Mouse (Mus musculus) myocyte (in vitro differentiated cells): ENCODE results near the gene Iqcf6. TPM values are rescaled to one million over a fixed set of nuclear protein-coding genes. Genes with fewer than 3 reads are reported as not detected.
"Not testable (repeated sequence)": the region's sequence is repeated elsewhere in the genome, so short reads cannot be mapped to it uniquely, and the experiment has no call there.

Source experiments
- H3K27me3 ChIP-seq: one replicate; pipeline ENCODE4 v1.6.1; 2011; ENCODE audit not compliant: control insufficient read depth, insufficient read depth, insufficient read length
- H3K36me3 ChIP-seq: one replicate; pipeline ENCODE4 v1.6.1; 2011; ENCODE audit not compliant: control insufficient read depth, insufficient read depth
- H3K4me2 ChIP-seq: one replicate; pipeline ENCODE4 v1.6.1; 2011; ENCODE audit warnings: low read depth, control low read depth
- H3K4me3 ChIP-seq: one replicate; pipeline ENCODE4 v1.5.1; 2011; ENCODE audit warnings: mild to moderate bottlenecking, control low read depth, moderate library complexity
- H3K79me2 ChIP-seq: one replicate; pipeline ENCODE4 v1.6.1; 2011; ENCODE audit not compliant: control insufficient read depth, insufficient read depth
- H3ac ChIP-seq: one replicate; pipeline ENCODE4 v1.6.1; 2011; ENCODE audit not compliant: control insufficient read depth, insufficient read length
- CEBPB ChIP-seq: IDR thresholded peaks from 2 replicates; pipeline ENCODE4 v1.6.1; 2011; ENCODE audit warnings: mild to moderate bottlenecking, moderate library complexity; ENCODE audit not compliant: poor library complexity, insufficient read depth, severe bottlenecking
- E2F4 ChIP-seq: IDR thresholded peaks from one replicate; pipeline ENCODE4 v1.6.1; 2011; ENCODE audit warnings: mild to moderate bottlenecking, control low read depth, moderate library complexity; ENCODE audit not compliant: insufficient read depth
- MAX ChIP-seq: IDR thresholded peaks from one replicate; pipeline ENCODE4 v1.6.1; 2011; ENCODE audit warnings: low read depth, mild to moderate bottlenecking, control low read depth
- MYOD1 ChIP-seq, 3 experiments: IDR thresholded peaks; one replicate each; pipeline ENCODE4 v1.6.1; 2011; ENCODE audit warnings: control low read depth in 2 of 3, low read depth in 2 of 3, mild to moderate bottlenecking in 2 of 3, moderate library complexity in 1 of 3; ENCODE audit not compliant: insufficient read length in 2 of 3, control insufficient read depth in 1 of 3
- MYOG ChIP-seq, 3 experiments: IDR thresholded peaks; one replicate each; pipeline ENCODE4 v1.6.1; 2011; ENCODE audit warnings: control low read depth in 2 of 3, low read depth in 2 of 3, mild to moderate bottlenecking in 2 of 3; ENCODE audit not compliant: insufficient read length in 2 of 3, control insufficient read depth in 1 of 3, insufficient read depth in 1 of 3
- POLR2A ChIP-seq: IDR thresholded peaks from one replicate; pipeline ENCODE4 v1.6.1; 2011; ENCODE audit warnings: low read depth, mild to moderate bottlenecking, control low read depth, moderate library complexity; ENCODE audit not compliant: insufficient read length
- POLR2AphosphoS2 ChIP-seq: IDR thresholded peaks from one replicate; pipeline ENCODE4 v1.6.1; 2011; ENCODE audit warnings: low read depth, control low read depth; ENCODE audit not compliant: insufficient read length
- REST ChIP-seq: IDR thresholded peaks from one replicate; pipeline ENCODE4 v1.6.1; 2011; ENCODE audit warnings: mild to moderate bottlenecking, control low read depth, moderate library complexity; ENCODE audit not compliant: insufficient read depth, insufficient read length
- SRF ChIP-seq: IDR thresholded peaks from one replicate; pipeline ENCODE4 v1.6.1; 2011; ENCODE audit warnings: low read depth; ENCODE audit not compliant: control insufficient read depth, insufficient read length
- TCF12 ChIP-seq: IDR thresholded peaks from one replicate; pipeline ENCODE4 v1.6.1; 2011; ENCODE audit warnings: mild to moderate bottlenecking, control low read depth; ENCODE audit not compliant: poor library complexity, insufficient read depth, severe bottlenecking
- TCF3 ChIP-seq: IDR thresholded peaks from one replicate; pipeline ENCODE4 v1.6.1; 2011; ENCODE audit warnings: low read depth, control low read depth; ENCODE audit not compliant: insufficient read length
- USF1 ChIP-seq: IDR thresholded peaks from one replicate; pipeline ENCODE4 v1.6.1; 2011; ENCODE audit warnings: low read depth, mild to moderate bottlenecking, control low read depth, moderate library complexity
- polyA plus RNA-seq: library from polyadenylated mRNA; unstranded; fragments of >200 nt; fragmentation: generic; extraction: Trizol; gene quantifications from one replicate; pipeline ENCODE4 v1.2.1, GENCODE M21; 2012; ENCODE audit warnings: missing spikeins

Gene Iqcf6
- polyA plus RNA-seq, 1 experiment: not detected

- peaks cover 47% of the 10 kb centered on the region for H3K27me3 ChIP-seq
- H3K4me2 ChIP-seq: no peak overlapping the region
- no peaks in the 10 kb centered on the region for H3K36me3 ChIP-seq
- H3ac ChIP-seq: no peak overlapping the region
- H3K79me2 ChIP-seq: no peaks in the 10 kb centered on the region
- TF ChIP-seq E2F4: no peak
- no peak for TF ChIP-seq REST
- H3K4me3 ChIP-seq: no peak overlapping the region
Measured at GRCm38 (mm10) chr9:106614616-106615015, 11.8 kb upstream of the Iqcf6 start.

GRCm38 (mm10) chr9:106616306-106616705, 10.1 kb upstream of the Iqcf6 start:
- Histone ChIP-seq H3K4me3 (no peak overlapping the region), H3K79me2 (no peaks in the 10 kb centered on the region), H3K36me3 (no peaks in the 10 kb centered on the region), H3ac (no peak overlapping the region), H3K27me3 (peaks cover 47% of the 10 kb centered on the region), H3K4me2 (no peak overlapping the region)
- no peak for TF ChIP-seq MYOD1 (IDR thresholded peaks at IDR 0.05; ENCODE audit: control insufficient read depth in 1 of 3, insufficient read length in 2 of 3, low read depth in 2 of 3)
- TF ChIP-seq POLR2AphosphoS2: no peak
- no peak for TF ChIP-seq POLR2A
- no peak for TF ChIP-seq SRF
- no peak for TF ChIP-seq CEBPB
- TF ChIP-seq E2F4: no peak
- TF ChIP-seq TCF12: no peak
- TF ChIP-seq REST: no peak
- no peak for TF ChIP-seq MYOG (IDR thresholded peaks at IDR 0.05; ENCODE audit: control insufficient read depth in 1 of 3, insufficient read depth in 1 of 3, insufficient read length in 2 of 3, low read depth in 2 of 3)
- TF ChIP-seq MAX: no peak
- no peak for TF ChIP-seq TCF3
- TF ChIP-seq USF1: no peak

- TF ChIP-seq POLR2AphosphoS2 (no peak), POLR2A (no peak), MYOG (IDR thresholded peaks at IDR 0.05; ENCODE audit: control insufficient read depth in 1 of 3, insufficient read depth in 1 of 3, insufficient read length in 2 of 3, low read depth in 2 of 3) (no peak), MYOD1 (IDR thresholded peaks at IDR 0.05; ENCODE audit: control insufficient read depth in 1 of 3, insufficient read length in 2 of 3, low read depth in 2 of 3) (no peak), CEBPB (no peak), SRF (no peak), USF1 (no peak)
- Histone ChIP-seq H3K4me3 (no peak overlapping the region), H3ac (no peak overlapping the region), H3K36me3 (no peaks in the 10 kb centered on the region), H3K79me2 (no peaks in the 10 kb centered on the region), H3K4me2 (no peak overlapping the region), H3K27me3 (peaks cover 46% of the 10 kb centered on the region)
Measured at GRCm38 (mm10) chr9:106617496-106617895, 8.9 kb upstream of the Iqcf6 start.

GRCm38 (mm10) chr9:106627796-106628195, 1.4 kb downstream of the Iqcf6 start:
- not testable (repeated sequence) for H3K4me2 ChIP-seq, H3K79me2 ChIP-seq, H3ac ChIP-seq, H3K36me3 ChIP-seq, H3K4me3 ChIP-seq
- peaks cover 12% of the 10 kb centered on the region for H3K27me3 ChIP-seq

GRCm38 (mm10) chr9:106632185-106632584, 5.8 kb downstream of the Iqcf6 start:
- H3K79me2 ChIP-seq: no peaks in the 10 kb centered on the region
- no peak overlapping the region for H3K4me3 ChIP-seq
- no peak overlapping the region for H3ac ChIP-seq
- TF ChIP-seq POLR2A (no peak), MAX (no peak), REST (no peak), MYOG (IDR thresholded peaks at IDR 0.05; ENCODE audit: control insufficient read depth in 1 of 3, insufficient read depth in 1 of 3, insufficient read length in 2 of 3, low read depth in 2 of 3) (no peak), E2F4 (no peak)
- no peaks in the 10 kb centered on the region for H3K36me3 ChIP-seq
- H3K27me3 ChIP-seq: peaks cover 10% of the 10 kb centered on the region
- H3K4me2 ChIP-seq: no peak overlapping the region

GRCm38 (mm10) chr9:106638154-106638553, 11.8 kb downstream of the Iqcf6 start:
- no peaks in the 10 kb centered on the region for H3K36me3 ChIP-seq
- TF ChIP-seq TCF3 (no peak), E2F4 (no peak), USF1 (no peak), TCF12 (no peak), MYOD1 (IDR thresholded peaks at IDR 0.05; ENCODE audit: control insufficient read depth in 1 of 3, insufficient read length in 2 of 3, low read depth in 2 of 3) (no peak), POLR2A (no peak), SRF (no peak), CEBPB (no peak), REST (no peak), POLR2AphosphoS2 (no peak), MAX (no peak), MYOG (IDR thresholded peaks at IDR 0.05; ENCODE audit: control insufficient read depth in 1 of 3, insufficient read depth in 1 of 3, insufficient read length in 2 of 3, low read depth in 2 of 3) (no peak)
- H3K4me3 ChIP-seq: no peak overlapping the region
- H3K79me2 ChIP-seq: no peaks in the 10 kb centered on the region
- H3K27me3 ChIP-seq: peaks cover 10% of the 10 kb centered on the region
- H3ac ChIP-seq: no peak overlapping the region
- no peak overlapping the region for H3K4me2 ChIP-seq
